Mouse (Mus musculus) layer of hippocampus, adult 11-12 months (tissue): ENCODE results near the gene Adat3.
"Not testable (repeated sequence)": the region's sequence is repeated elsewhere in the genome, so short reads cannot be mapped to it uniquely, and the experiment has no call there.

ENCODE experiments used
- DNase-seq: peaks from one replicate; pipeline ENCODE4 v3.0.0; 2022; ENCODE audit warnings: low spot score

Adat3 gene

GRCm38 (mm10) chr10:80610116-80610785, 7.6 kb downstream of the Adat3 start:
- no peak for DNase-seq

GRCm38 (mm10) chr10:80611024-80611423, 8.3 kb downstream of the Adat3 start:
- DNase-seq, result no peak

GRCm38 (mm10) chr10:80611905-80612304, 9.2 kb downstream of the Adat3 start:
- no peak for DNase-seq

GRCm38 (mm10) chr10:80613821-80614220, 11.1 kb downstream of the Adat3 start:
- no peak for DNase-seq

GRCm38 (mm10) chr10:80614351-80614750, 11.7 kb downstream of the Adat3 start:
- DNase-seq, result no peak

GRCm38 (mm10) chr10:80618181-80618580, 15.5 kb downstream of the Adat3 start:
- no peak for DNase-seq

- no peak for DNase-seq
These were observed 17.0 kb downstream of the Adat3 start for GRCm38 (mm10) chr10:80619465-80620244.

GRCm38 (mm10) chr10:80620365-80620764, 17.7 kb downstream of the Adat3 start:
- DNase-seq, result no peak

GRCm38 (mm10) chr10:80620796-80621689, 18.4 kb downstream of the Adat3 start:
- DNase-seq, result no peak

GRCm38 (mm10) chr10:80621690-80621939, 18.9 kb downstream of the Adat3 start:
- DNase-seq, result no peak

GRCm38 (mm10) chr10:80621940-80622660, 19.4 kb downstream of the Adat3 start:
- peak; percentile 100 for DNase-seq

- peak; percentile 73 for DNase-seq
These were observed 20.2 kb downstream of the Adat3 start, which contains the start of gene Csnk1g2 for GRCm38 (mm10) chr10:80622661-80623456. Gene Csnk1g2 (plus strand): TSS chr10:80622838.

GRCm38 (mm10) chr10:80623457-80624191, 20.9 kb downstream of the Adat3 start:
- peak; percentile 57 for DNase-seq

GRCm38 (mm10) chr10:80625764-80626163, 23.1 kb downstream of the Adat3 start:
- no peak for DNase-seq

GRCm38 (mm10) chr10:80627685-80628084, 25.0 kb downstream of the Adat3 start:
- no peak for DNase-seq

GRCm38 (mm10) chr10:80628925-80629324, 26.2 kb downstream of the Adat3 start:
- no peak for DNase-seq

GRCm38 (mm10) chr10:80635345-80635744, 32.7 kb downstream of the Adat3 start:
- DNase-seq, result no peak

- no peak for DNase-seq
These were observed 44.3 kb downstream of the Adat3 start for GRCm38 (mm10) chr10:80646936-80647335.

GRCm38 (mm10) chr10:80649910-80650309, 47.2 kb downstream of the Adat3 start:
- not testable (repeated sequence) for DNase-seq

GRCm38 (mm10) chr10:80650392-80650791, 47.7 kb downstream of the Adat3 start:
- DNase-seq, result no peak
